Comparison of ENCODE assay signal across 13 mouse cellular contexts in genomic region chrX:51948071-51948470, GRCm38 (mm10). TPM values are rescaled to one million over a fixed set of nuclear protein-coding genes. Genes with fewer than 3 reads are reported as not detected.
A peak's percentile ranks its signal among the peaks of the same experiment; 100 is the strongest.
DNase-seq lines count a peak whose midpoint lies in the region; ATAC-seq and TF ChIP-seq lines count a peak whose summit lies in the region.
"Had no signal": no experiment of that assay in that cellular context is flagged by ENCODE, and none has a peak within 500 bp of the region (broad histone marks: within the 10 kb centered on the region; RNA-seq: fewer than 3 reads in every experiment).

No protein-coding gene starts in this region.

- no peak overlapping the region for H3K4me2 ChIP-seq in kidney, postnatal 0 days (ENCODE audit: low read length)
- no peak overlapping the region for H3K4me2 ChIP-seq in midbrain, embryonic 15.5 days
- H3K4me2 ChIP-seq: neural tube, embryonic 13.5 days had no signal

- peak; percentile 11 for DNase-seq in kidney, postnatal 0 days (ENCODE audit: low spot score)
- DNase-seq in kidney, adult 2 months = no peak
- DNase-seq in adipocyte (ENCODE audit: low spot score) = peak; percentile 20
- DNase-seq in gastrocnemius, adult 8-10 months (ENCODE audit: low spot score in 2 of 2) = peak; percentile 4 to 18
- peak; percentile 53 for DNase-seq in lung, postnatal 10 days
- DNase-seq in layer of hippocampus, adult 8-10 months (ENCODE audit: low spot score in 2 of 2) = no peak
- DNase-seq in spleen, postnatal 36 days (ENCODE audit: low spot score in 2 of 2) = no peak
- DNase-seq: kidney, adult 9 months had no signal

- ATAC-seq in kidney, postnatal 0 days (replicated peaks; ENCODE audit: low FRiP score, low read depth) = no peak
- ATAC-seq in midbrain, embryonic 15.5 days (replicated peaks) = no peak

- 84% methylated on average over 3 of the region's 3 CpGs for WGBS in kidney, postnatal 0 days
- 82% methylated on average over 3 of the region's 3 CpGs for WGBS in kidney, adult 2 months
- 91% methylated on average over 3 of the region's 3 CpGs for WGBS in midbrain, embryonic 15.5 days

- TF ChIP-seq CTCF in kidney, postnatal 0 days (IDR thresholded peaks at IDR 0.05; ENCODE audit: low read depth) = no peak
- TF ChIP-seq CTCF in kidney, adult 2 months (conservative IDR thresholded peaks at IDR 0.05; ENCODE audit: insufficient read depth, insufficient read length, low read depth, low read length) = no peak

- H3K27ac ChIP-seq in kidney, postnatal 0 days = no peak overlapping the region
- H3K27ac ChIP-seq in kidney, adult 2 months (ENCODE audit: insufficient read depth, low read depth, low read length) = no peak overlapping the region
- H3K27ac ChIP-seq in midbrain, embryonic 15.5 days = no peak overlapping the region
- H3K27ac ChIP-seq: neural tube, embryonic 13.5 days had no signal

- H3K4me1 ChIP-seq in kidney, postnatal 0 days (replicated peaks; ENCODE audit: insufficient read depth, low read length) = no peaks in the 10 kb centered on the region
- H3K4me1 ChIP-seq in kidney, adult 2 months (ENCODE audit: control insufficient read depth, insufficient read depth, low read length) = no peaks in the 10 kb centered on the region
- no peaks in the 10 kb centered on the region for H3K4me1 ChIP-seq in midbrain, embryonic 15.5 days
- H3K4me1 ChIP-seq: neural tube, embryonic 13.5 days had no signal

- H3K9me3 ChIP-seq in kidney, postnatal 0 days (replicated peaks; ENCODE audit: low read length) = no peaks in the 10 kb centered on the region
- H3K9me3 ChIP-seq in midbrain, embryonic 15.5 days = no peaks in the 10 kb centered on the region
- H3K9me3 ChIP-seq: neural tube, embryonic 13.5 days had no signal

- H3K4me3 ChIP-seq in kidney, postnatal 0 days (replicated peaks; ENCODE audit: low read depth, low read length) = no peak overlapping the region
- no peak overlapping the region for H3K4me3 ChIP-seq in kidney, adult 2 months (ENCODE audit: insufficient read depth, low read depth, low read length)
- no peak overlapping the region for H3K4me3 ChIP-seq in midbrain, embryonic 15.5 days
- H3K4me3 ChIP-seq: neural tube, embryonic 13.5 days had no signal

- no peak for TF ChIP-seq POLR2A in kidney, adult 2 months (IDR thresholded peaks at IDR 0.05; ENCODE audit: low read depth, low read length)

- no peaks in the 10 kb centered on the region for H3K36me3 ChIP-seq in kidney, postnatal 0 days (ENCODE audit: insufficient read depth, low read length)
- H3K36me3 ChIP-seq in kidney, adult 2 months (ENCODE audit: control insufficient read depth, insufficient read depth, low read length) = no peaks in the 10 kb centered on the region
- no peaks in the 10 kb centered on the region for H3K36me3 ChIP-seq in midbrain, embryonic 15.5 days (replicated peaks)
- H3K36me3 ChIP-seq: neural tube, embryonic 13.5 days had no signal

- H3K9ac ChIP-seq in kidney, postnatal 0 days (ENCODE audit: low read depth, low read length) = no peak overlapping the region
- no peak overlapping the region for H3K9ac ChIP-seq in midbrain, embryonic 15.5 days
- H3K9ac ChIP-seq: neural tube, embryonic 13.5 days had no signal

- H3K27me3 ChIP-seq in kidney, postnatal 0 days (ENCODE audit: insufficient read depth, low read length) = no peaks in the 10 kb centered on the region
- no peaks in the 10 kb centered on the region for H3K27me3 ChIP-seq in kidney, adult 2 months (replicated peaks; ENCODE audit: control insufficient read depth, insufficient read depth, low read length)
- H3K27me3 ChIP-seq in midbrain, embryonic 15.5 days (replicated peaks) = no peaks in the 10 kb centered on the region
- H3K27me3 ChIP-seq: CH12.LX; neural tube, embryonic 13.5 days had no signal

RNA-seq across cellular contexts. Expression of gene 1700080O16Rik, which starts 24.5 kb away (rescaled TPM):
- not detected in 2 replicates for polyA plus RNA-seq in kidney, postnatal 0 days (2015; fragmentation: Nextera tagmentation; extraction: Ambion mirVana)
- not detected in 2 replicates for polyA plus RNA-seq in kidney, adult 2 months (2012; rRNA removed)
- not detected for total RNA-seq in gastrocnemius, adult 8-10 months (2022)
- polyA plus RNA-seq in midbrain, embryonic 15.5 days (2015; fragmentation: Nextera tagmentation; extraction: Ambion mirVana) = not detected in 2 replicates
- total RNA-seq in layer of hippocampus, adult 8-10 months (2022) = not detected
- total RNA-seq: CH12.LX had no signal
- polyA plus RNA-seq: liver, embryonic 16.5 days; neural tube, embryonic 13.5 days; stomach, embryonic 14.5 days had no signal

Comparison
In these comparisons a context has a peak if more than half of its experiments do, and no peak if none do; other contexts are left out.
1. DNase-seq: peak in kidney, postnatal 0 days (single experiment), adipocyte (single experiment), gastrocnemius, adult 8-10 months (2 of 2) and lung, postnatal 10 days (single experiment); none in kidney, adult 2 months (single experiment), layer of hippocampus, adult 8-10 months (0 of 2) and spleen, postnatal 36 days (0 of 2).